Mouse (Mus musculus): Measurements from ENCODE around the gene A930004D18Rik.

GRCm38 (mm10) chr2:18004286-18004685 is 33.3 kb downstream of the A930004D18Rik start:
- TF ChIP-seq CTCF (IDR thresholded peaks at IDR 0.05; ENCODE audit: borderline replicate concordance, extremely low read depth, insufficient read depth, insufficient read length) (no peak), POLR2A (IDR thresholded peaks at IDR 0.05; ENCODE audit: borderline replicate concordance, extremely low read depth, insufficient read depth, insufficient read length, poor library complexity, severe bottlenecking) (no peak)

Data from brain, embryonic 14.5 days (tissue).